Mouse (Mus musculus): Measurements from ENCODE around the gene Rhbdd3. TPM values are rescaled to one million over a fixed set of nuclear protein-coding genes. Genes with fewer than 3 reads are reported as not detected.

The Rhbdd3 gene
- 5.2 to 10.8 TPM (median 6.9 TPM) in 4 replicates for total RNA-seq (2023; ENCODE audit: inconsistent age)

DNA sequence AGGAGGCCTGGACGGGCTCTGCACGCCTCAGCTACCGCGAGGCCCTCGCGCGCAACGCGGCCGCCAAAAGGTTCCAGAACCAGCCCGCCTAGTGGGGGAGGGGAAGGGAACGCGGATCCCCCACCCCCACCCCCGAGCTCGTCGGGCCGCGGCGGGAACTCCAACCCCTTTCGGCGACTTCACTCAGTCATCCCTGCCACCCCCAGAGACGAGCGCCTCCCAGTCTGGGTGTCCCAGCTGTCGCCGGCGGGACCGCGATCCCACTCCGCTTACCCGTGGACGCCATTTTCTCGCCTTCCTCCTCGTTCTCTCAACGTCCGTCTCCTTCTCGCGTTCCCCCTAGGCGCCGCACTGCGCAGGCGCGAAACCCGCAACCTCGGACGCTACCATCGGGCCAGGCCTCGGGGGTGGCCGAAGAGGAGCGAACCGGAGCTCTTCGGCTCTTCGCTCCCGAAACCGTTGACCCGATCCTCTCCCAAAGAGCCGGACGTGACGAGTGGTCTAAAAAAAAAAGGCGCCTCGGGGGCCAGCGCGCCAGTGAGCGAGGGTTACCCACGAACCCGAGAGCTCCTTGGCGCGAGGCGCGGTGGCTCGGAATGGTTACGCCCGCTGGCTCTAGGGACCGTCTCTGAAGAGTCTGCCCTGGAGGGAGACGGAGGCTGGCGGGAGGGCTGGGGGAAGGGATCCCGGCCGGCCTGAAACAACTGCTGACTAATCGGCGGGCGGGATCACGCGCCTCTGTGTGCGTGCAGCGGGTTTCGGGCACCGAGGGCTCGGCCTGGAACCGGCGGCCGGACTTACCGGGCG is at the start of gene Rhbdd3, which contains the start of gene Ewsr1:
TSS of gene Rhbdd3 (plus strand) at position 191 of the 807 bp plus-strand sequence.
TSS of gene Ewsr1 (minus strand) at position 531 of the 807 bp plus-strand sequence.

DNA sequence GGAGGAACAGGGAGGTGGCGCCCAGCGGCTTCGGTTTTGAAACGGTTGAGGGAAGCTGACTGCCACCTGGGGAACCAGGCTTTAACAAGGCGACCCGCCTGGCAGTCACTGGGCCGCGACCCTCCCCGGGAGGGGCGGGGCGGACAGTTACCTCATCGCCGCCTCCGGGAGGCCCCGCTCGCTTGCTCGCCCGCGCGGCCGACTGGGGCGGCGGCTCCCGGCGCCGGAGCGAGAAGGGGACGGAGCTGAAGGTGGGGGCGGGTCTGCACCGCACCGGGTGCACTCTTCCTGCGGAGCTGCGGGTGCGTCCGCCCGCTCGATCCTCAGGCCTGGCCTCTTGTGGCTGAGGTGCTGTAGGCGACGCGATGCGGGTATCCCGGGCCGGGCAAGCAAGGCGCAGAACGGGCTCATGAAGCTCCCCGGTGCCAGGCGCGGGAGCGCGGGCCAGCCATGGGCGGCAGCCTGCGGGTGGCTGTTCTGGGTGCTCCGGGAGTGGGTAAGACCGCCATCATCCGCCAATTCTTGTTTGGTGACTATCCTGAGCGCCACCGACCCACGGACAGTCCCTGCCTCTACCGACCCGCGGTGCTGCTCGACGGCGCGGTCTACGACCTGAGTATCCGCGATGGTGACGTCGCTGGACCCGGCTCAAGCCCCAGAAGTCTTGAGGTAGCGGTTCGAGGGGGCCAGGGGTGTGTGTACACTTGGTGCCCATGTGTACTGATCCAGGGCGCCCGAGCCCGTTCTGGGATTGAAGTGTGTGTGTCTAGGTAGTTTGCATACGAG is 40.7 kb upstream of the Rhbdd3 start, which contains the start of gene Rasl10a:
TSS of gene Rasl10a (plus strand) at position 273 of the 786 bp plus-strand sequence.

DNA sequence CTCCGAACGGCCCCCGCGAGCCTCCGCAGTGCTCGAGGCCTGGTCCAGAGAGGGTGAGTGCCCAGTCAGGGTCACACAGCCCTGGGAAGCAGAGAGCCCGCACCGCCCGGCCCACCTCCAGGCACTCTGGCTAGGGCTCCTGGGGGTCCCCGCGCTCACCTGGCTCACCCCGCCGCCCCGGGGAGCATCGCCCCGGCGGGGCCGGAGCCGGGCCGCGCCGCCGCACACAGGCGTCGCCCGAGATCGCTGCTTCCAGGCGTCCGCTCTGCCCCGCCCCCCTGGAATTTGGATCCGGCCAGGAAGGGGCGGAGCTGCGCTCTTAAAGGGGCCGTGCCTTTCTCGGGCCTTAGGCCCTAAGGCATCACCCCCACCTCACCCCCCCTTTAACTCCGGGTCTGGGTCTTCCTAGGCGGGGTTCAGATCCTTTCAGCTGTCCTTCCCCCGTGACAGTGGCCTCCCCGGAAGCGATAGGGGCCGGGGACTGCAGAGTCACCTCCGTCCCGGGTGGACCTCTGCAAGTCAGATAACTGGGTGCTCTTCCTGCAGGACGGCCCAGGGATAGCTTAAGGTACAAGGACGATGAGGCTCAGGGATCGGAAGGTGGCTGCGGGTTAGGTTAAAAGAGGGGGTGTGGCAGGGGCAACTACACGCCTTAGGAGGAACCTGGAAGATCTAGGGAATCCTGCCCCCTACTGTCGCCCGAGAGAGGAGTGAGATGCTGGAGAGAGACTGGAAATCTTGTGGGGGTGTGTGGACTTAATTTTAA is 33.5 kb upstream of the Rhbdd3 start, which contains the start of gene Gas2l1:
TSS of gene Gas2l1 (minus strand) at position 272 of the 766 bp plus-strand sequence.

GRCm38 (mm10) chr11:5151680-5152337 is 53.1 kb downstream of the Rhbdd3 start, which contains the start of gene Emid1:
Gene Emid1 (minus strand): TSS chr11:5152257.

Other genes starting within 250 kb of the Rhbdd3 start
- 41.0 to 47.1 TPM (median 44.3 TPM) in 4 replicates for gene Nf2, start 249.4 kb upstream of the Rhbdd3 start, total RNA-seq (2023; ENCODE audit: inconsistent age)
- gene Nipsnap1, start 225.0 kb upstream of the Rhbdd3 start, total RNA-seq (2023; ENCODE audit: inconsistent age), result 16.6 to 22.0 TPM (median 20.8 TPM) in 4 replicates
- 38.8 to 46.4 TPM (median 43.7 TPM) in 4 replicates for gene Thoc5, start 203.6 kb upstream of the Rhbdd3 start, total RNA-seq (2023; ENCODE audit: inconsistent age)
- 0.12 to 0.30 TPM (median 0.19 TPM) in 4 replicates for gene Nefh, start 150.9 kb upstream of the Rhbdd3 start, total RNA-seq (2023; ENCODE audit: inconsistent age)
- gene Ap1b1, start 112.1 kb upstream of the Rhbdd3 start, total RNA-seq (2023; ENCODE audit: inconsistent age), result 103 to 111 TPM (median 105 TPM) in 4 replicates
- 4.3 to 6.5 TPM (median 5.4 TPM) in 4 replicates for gene Rasl10a, start 40.8 kb upstream of the Rhbdd3 start, total RNA-seq (2023; ENCODE audit: inconsistent age)
- 1.9 to 2.1 TPM (median 2.0 TPM) in 4 replicates for gene Gas2l1, start 33.6 kb upstream of the Rhbdd3 start, total RNA-seq (2023; ENCODE audit: inconsistent age)
- 600 to 638 TPM (median 613 TPM) in 4 replicates for gene Ewsr1, start 340 bp downstream of the Rhbdd3 start, total RNA-seq (2023; ENCODE audit: inconsistent age)
- gene Emid1, start 53.3 kb downstream of the Rhbdd3 start, total RNA-seq (2023; ENCODE audit: inconsistent age), result 18.8 to 31.4 TPM (median 27.5 TPM) in 4 replicates
- gene Kremen1, start 162.6 kb downstream of the Rhbdd3 start, total RNA-seq (2023; ENCODE audit: inconsistent age), result 15.6 to 19.2 TPM (median 18.2 TPM) in 4 replicates